Mouse (Mus musculus) kidney, embryonic 16.5 days (tissue): ENCODE data around the gene Anp32b. TPM values are rescaled to one million over a fixed set of nuclear protein-coding genes. Genes with fewer than 3 reads are reported as not detected.

Experiments
- ATAC-seq: fragments of 200-750 bp; cut with Nextera tagmentation; 2 replicates; pipeline ENCODE4 v1.8.0; 2017; ENCODE audit warnings: moderate TSS enrichment; ENCODE audit not compliant: low FRiP score, low TSS enrichment
- H3K27ac ChIP-seq: fragments of 300-500 bp; sonication (generic); 2 replicates; pipeline ENCODE4 v1.5.1; 2014; ENCODE audit warnings: low read length
- H3K27me3 ChIP-seq: fragments of 300-500 bp; sonication (generic); 2 replicates; pipeline ENCODE4 v1.6.1; 2014; ENCODE audit warnings: low read length, control low read depth, mixed read lengths; ENCODE audit not compliant: insufficient read depth
- H3K36me3 ChIP-seq: fragments of 300-500 bp; sonication (generic); 2 replicates; pipeline ENCODE4 v1.6.1; 2014; ENCODE audit warnings: low read length, control low read depth, mixed read lengths; ENCODE audit not compliant: insufficient read depth
- H3K4me1 ChIP-seq: fragments of 300-500 bp; sonication (generic); 2 replicates; pipeline ENCODE4 v1.6.1; 2014; ENCODE audit warnings: low read length, control low read depth, mixed read lengths; ENCODE audit not compliant: insufficient read depth
- H3K4me2 ChIP-seq: fragments of 300-500 bp; sonication (generic); replicated peaks from 2 replicates; pipeline ENCODE4 v1.6.1; 2014; ENCODE audit warnings: low read depth, low read length
- H3K4me3 ChIP-seq: fragments of 300-500 bp; sonication (generic); 2 replicates; pipeline ENCODE4 v1.5.1; 2014; ENCODE audit warnings: mild to moderate bottlenecking, low read length
- H3K9ac ChIP-seq: fragments of 300-500 bp; sonication (generic); replicated peaks from 2 replicates; pipeline ENCODE4 v1.6.1; 2014; ENCODE audit warnings: low read length
- H3K9me3 ChIP-seq: fragments of 300-500 bp; sonication (generic); 2 replicates; pipeline ENCODE4 v1.6.1; 2016; ENCODE audit warnings: low read length, control low read depth
- WGBS: fragments of 180-500 bp; shearing (Covaris S2); extraction: QIAGEN DNeasy Blood & Tissue Kit; methylation state at CpG from one replicate; pipeline ENCODE4 v1.1.7; 2014; 5-methylcytosine and 5-hydroxymethylcytosine counted together
- polyA plus RNA-seq: library from polyadenylated mRNA; unstranded; fragments of >200 nt; fragmentation: Nextera tagmentation; extraction: Ambion mirVana; gene quantifications from 2 replicates; pipeline ENCODE4 v1.2.1, GENCODE M21; 2015

Gene Anp32b
- polyA plus RNA-seq, 1 experiment from 2014 or later, result 284 TPM

DNA sequence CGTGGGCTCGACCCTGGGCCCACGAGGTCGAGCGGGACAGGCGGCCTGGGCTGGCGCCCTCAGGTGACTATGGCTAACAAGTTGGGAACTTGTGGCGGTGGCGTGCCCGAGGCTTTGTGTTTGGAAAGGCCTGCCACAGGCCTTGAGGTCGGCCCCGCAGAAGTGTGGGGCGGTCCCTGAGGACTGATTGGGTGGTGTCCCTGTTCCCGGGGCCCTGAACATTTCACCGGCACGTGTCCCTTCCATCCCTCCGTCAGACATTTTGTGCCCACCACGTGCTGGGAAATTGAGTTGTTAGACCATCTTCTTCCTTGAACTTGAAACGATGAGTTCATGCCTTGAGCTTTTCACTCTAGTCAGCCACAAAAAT, 1.8 kb downstream of the Anp32b start:
- WGBS, result under 1% methylated on average over 19 of the region's 19 CpGs
- Histone ChIP-seq H3K27ac (peak overlapping the region; percentile 99), H3K4me1 (peaks cover 34% of the 10 kb centered on the region), H3K9me3 (no peaks in the 10 kb centered on the region), H3K36me3 (no peaks in the 10 kb centered on the region), H3K27me3 (no peaks in the 10 kb centered on the region), H3K4me3 (peak overlapping the region; percentile 92), H3K4me2 (peak overlapping the region; percentile 74), H3K9ac (peak overlapping the region; percentile 100)
- peak; percentile 21; the same call in 1 of the 2 replicates for ATAC-seq

DNA sequence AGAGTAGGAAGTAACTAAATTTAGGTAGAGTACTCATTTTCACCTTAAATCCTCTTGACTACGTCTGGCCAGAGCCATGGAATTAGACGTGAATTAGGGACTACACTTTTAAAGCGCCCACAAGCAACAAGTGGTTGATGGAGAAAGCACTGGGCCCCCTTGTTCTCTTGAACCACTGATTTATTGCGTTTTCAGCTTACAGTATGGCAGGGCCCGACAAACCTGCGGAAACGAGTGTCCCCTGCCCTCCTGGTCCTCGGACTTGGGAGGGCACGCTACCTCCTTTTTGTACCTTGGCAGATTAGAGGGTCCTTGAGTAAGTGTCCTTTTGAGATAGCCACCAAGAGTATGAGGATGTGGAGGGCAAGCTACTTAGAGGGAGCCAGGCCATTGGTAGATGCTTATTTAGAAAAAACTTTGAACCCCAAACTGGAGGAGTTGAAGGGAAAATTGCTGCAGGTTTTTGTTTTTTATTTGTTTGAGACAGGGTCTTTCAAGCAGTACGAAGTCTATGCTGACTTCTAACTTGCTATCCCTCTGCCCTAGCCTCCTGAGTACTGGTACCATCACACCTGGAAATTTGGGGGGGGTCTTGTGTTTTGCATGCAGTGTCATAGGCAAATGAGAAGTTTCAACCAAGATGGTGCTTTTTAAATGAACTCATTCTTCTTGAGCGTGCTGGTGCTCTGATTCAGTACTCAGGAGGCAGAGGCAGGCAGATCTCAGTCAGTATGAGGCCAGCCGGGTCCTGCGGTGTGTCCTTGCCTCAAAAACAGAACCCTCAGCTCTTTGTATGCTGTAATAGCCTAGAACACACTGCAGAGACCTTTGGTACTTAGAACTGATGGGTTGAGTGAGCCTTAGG, 2.4 kb downstream of the Anp32b start:
- Histone ChIP-seq H3K4me3 (peak overlapping the region; percentile 92), H3K9ac (peak overlapping the region; percentile 100), H3K4me1 (peaks cover 34% of the 10 kb centered on the region), H3K4me2 (peak overlapping the region; percentile 74), H3K36me3 (no peaks in the 10 kb centered on the region), H3K9me3 (no peaks in the 10 kb centered on the region), H3K27me3 (no peaks in the 10 kb centered on the region), H3K27ac (peak overlapping the region; percentile 99)
- WGBS, result 31% methylated on average over 13 of the region's 13 CpGs
- ATAC-seq, result no peak

DNA sequence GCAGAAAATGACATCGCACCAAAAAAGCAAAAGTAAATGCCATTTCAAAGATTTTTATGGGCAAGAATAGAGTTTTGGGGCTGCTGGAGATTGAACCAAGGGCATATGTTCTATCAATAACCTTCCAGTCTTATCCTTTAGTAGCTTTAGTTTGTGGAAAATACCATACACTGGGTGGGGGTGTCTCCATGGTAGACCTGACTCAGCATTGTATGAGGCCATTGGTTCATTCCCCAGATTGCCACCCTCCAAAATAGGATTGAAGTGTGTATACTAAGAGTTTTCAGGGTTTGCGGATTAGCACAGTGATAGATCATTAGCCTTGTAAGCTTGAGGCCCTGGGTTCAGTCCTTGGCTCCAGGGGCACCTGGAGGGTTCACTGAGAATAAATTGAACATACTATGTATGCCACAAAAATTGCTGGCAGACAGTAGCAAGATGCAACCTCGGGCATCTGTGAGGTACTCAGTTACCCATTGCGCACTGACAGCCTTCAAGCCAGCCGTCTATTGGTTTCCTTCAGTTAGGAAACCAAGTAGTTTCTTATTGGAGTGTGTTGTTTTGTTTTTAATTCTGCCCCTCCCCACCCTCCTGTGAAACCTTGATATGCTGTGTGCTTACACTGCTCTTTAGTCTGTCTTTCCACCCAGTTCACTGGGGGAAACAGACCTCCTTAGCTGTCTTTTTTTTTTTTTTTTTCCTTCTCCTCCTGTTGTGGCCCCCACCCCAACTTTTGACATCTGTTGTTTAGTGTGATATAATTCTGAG, 3.6 kb downstream of the Anp32b start:
- Histone ChIP-seq H3K9ac (no peak overlapping the region; the same call in 1 of the 2 replicates), H3K27me3 (no peaks in the 10 kb centered on the region), H3K4me2 (peak overlapping the region; percentile 74), H3K4me3 (no peak overlapping the region), H3K27ac (no peak overlapping the region), H3K4me1 (peaks cover 34% of the 10 kb centered on the region), H3K9me3 (no peaks in the 10 kb centered on the region), H3K36me3 (no peaks in the 10 kb centered on the region)
- no peak for ATAC-seq
- WGBS, result 71% methylated on average over 5 of the region's 5 CpGs

DNA sequence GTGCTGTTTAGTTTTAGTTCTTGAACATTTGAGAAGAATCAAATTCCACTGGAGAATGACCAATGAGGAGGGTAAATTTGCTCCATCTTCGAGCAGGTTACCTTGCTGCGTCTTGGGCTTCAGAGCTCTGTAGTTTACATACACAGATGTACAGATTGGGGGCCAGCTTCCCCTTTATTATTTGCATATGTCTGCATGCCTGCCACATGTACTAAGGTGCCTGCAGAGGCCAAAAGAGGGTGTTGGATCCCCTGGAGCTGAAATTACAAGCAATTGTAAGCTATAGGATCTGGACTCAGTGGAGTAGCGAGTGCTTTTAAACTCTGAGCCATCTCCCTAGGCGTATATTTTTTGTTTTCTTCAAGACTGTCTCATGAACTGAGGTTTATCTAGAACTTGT, 6.1 kb downstream of the Anp32b start:
- no peak overlapping the region for H3K4me2 ChIP-seq
- no peak overlapping the region for H3K27ac ChIP-seq
- H3K9me3 ChIP-seq, result no peaks in the 10 kb centered on the region
- peaks cover 15% of the 10 kb centered on the region for H3K36me3 ChIP-seq
- ATAC-seq, result no peak
- 83% methylated on average over 4 of the region's 4 CpGs for WGBS
- peaks cover 32% of the 10 kb centered on the region for H3K4me1 ChIP-seq
- H3K4me3 ChIP-seq, result no peak overlapping the region
- no peak overlapping the region for H3K9ac ChIP-seq
- H3K27me3 ChIP-seq, result no peaks in the 10 kb centered on the region

DNA sequence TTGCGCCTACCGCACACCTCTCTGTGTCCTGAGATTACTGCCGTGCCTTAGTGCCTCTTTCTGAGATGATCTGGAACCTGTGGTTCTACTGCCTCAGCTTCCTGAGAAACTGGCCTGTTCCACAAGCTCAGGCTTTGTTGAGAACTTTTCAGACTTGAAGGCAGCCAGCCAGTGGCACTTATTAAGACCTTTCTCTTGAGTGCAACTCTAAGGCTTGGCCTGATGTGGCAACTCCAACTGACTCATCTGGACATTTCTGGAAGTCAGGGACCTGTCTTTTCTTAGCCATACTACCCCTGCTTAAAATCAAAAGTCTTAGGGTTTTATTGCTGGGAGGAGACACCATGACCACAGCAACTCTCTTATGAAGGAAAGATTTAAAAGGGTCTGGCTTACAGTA, 6.5 kb downstream of the Anp32b start:
- H3K27me3 ChIP-seq, result no peaks in the 10 kb centered on the region
- H3K27ac ChIP-seq, result no peak overlapping the region
- no peak overlapping the region for H3K4me3 ChIP-seq
- no peak for ATAC-seq
- no peak overlapping the region for H3K4me2 ChIP-seq
- no peaks in the 10 kb centered on the region for H3K9me3 ChIP-seq
- no peak overlapping the region for H3K9ac ChIP-seq
- 95% methylated on average over 3 of the region's 3 CpGs for WGBS
- H3K4me1 ChIP-seq, result peaks cover 32% of the 10 kb centered on the region
- H3K36me3 ChIP-seq, result peaks cover 17% of the 10 kb centered on the region

DNA sequence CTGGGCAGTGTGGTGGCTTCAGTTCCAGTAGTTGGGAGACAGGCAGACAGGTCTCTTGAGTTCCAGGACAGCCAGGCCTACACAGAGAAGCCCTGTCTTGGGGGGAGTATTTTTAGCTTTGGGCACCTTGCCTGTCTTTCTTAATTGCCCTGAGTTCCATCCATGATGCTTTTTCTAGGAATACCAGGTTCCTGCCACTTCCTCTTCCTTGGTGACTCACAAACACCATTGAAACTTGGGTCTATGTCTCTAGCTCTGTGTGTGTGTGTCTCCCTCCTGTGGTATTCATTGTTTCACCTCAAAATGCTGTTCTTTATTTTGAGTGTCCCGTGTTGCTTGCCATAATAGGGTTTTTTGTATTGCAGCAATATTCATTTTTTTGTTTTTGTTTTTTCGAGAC, 7.7 kb downstream of the Anp32b start:
- Histone ChIP-seq H3K27me3 (no peaks in the 10 kb centered on the region), H3K27ac (no peak overlapping the region), H3K4me3 (no peak overlapping the region), H3K4me1 (peaks cover 24% of the 10 kb centered on the region), H3K9ac (no peak overlapping the region), H3K36me3 (peaks cover 28% of the 10 kb centered on the region), H3K9me3 (no peaks in the 10 kb centered on the region), H3K4me2 (no peak overlapping the region)
- ATAC-seq, result no peak
- WGBS, result 92% methylated on average over 2 of the region's 2 CpGs

DNA sequence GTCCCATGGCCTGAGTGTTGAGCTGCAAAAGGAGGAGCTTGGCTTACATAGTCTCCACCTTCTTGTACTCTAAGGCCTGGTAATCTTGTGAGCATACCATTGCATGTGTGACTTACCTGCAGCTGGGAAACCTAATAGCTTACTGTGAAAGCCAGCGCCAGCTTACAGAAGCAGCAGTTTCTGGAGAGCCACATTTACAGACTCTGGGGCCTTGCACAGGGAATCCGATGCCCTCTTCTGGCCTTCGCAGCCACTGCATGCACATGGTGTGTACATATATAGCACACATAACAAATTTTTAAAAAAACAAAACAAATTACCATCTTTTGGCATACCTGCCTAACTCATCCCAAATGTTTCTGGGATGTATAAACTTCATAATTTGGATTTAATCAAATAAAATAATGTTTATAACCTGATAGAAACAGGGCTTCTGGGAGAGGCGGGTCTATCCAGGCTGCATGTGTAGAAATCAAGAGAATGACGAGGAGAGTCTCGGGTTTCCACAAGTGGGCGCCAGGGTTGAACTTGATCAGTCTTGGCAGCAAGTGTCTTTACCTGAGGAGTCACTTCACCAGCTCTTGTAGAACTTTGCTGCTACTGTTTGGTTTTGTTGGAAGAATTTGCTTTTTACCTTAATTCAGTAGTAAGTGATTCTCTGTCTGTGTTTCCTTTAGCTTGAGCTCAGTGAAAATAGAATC, 12.6 kb downstream of the Anp32b start:
- H3K4me3 ChIP-seq, result no peak overlapping the region
- H3K4me2 ChIP-seq, result no peak overlapping the region
- peaks cover 69% of the 10 kb centered on the region for H3K36me3 ChIP-seq
- ATAC-seq, result no peak
- 74% methylated on average over 7 of the region's 7 CpGs for WGBS
- H3K9ac ChIP-seq, result no peak overlapping the region
- no peaks in the 10 kb centered on the region for H3K9me3 ChIP-seq
- no peaks in the 10 kb centered on the region for H3K4me1 ChIP-seq
- no peak overlapping the region for H3K27ac ChIP-seq
- no peaks in the 10 kb centered on the region for H3K27me3 ChIP-seq

DNA sequence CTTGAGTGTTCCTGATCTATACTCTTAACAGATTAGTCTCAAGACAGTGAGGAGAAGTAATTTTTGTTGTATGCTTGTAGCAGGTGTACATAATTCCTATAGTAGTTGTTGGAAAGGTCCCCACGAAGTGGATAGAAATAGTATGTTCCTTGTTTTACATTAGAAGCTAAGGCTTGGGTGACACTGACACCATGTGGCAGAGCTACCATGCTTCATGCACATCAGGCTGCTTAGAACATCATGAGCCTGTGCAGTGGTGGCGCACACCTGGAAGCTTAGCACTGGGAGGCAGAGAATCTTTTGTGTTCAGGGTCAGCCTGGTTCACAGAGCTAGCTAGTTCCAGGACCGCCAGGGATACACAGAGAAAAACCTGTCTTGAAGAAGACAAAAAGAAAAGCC, 15.0 kb downstream of the Anp32b start:
- Histone ChIP-seq H3K27ac (no peak overlapping the region), H3K27me3 (no peaks in the 10 kb centered on the region), H3K9ac (no peak overlapping the region), H3K9me3 (no peaks in the 10 kb centered on the region), H3K36me3 (peaks cover 84% of the 10 kb centered on the region), H3K4me3 (no peak overlapping the region), H3K4me2 (no peak overlapping the region), H3K4me1 (no peaks in the 10 kb centered on the region)
- 92% methylated on average over 3 of the region's 3 CpGs for WGBS
- no peak for ATAC-seq

DNA sequence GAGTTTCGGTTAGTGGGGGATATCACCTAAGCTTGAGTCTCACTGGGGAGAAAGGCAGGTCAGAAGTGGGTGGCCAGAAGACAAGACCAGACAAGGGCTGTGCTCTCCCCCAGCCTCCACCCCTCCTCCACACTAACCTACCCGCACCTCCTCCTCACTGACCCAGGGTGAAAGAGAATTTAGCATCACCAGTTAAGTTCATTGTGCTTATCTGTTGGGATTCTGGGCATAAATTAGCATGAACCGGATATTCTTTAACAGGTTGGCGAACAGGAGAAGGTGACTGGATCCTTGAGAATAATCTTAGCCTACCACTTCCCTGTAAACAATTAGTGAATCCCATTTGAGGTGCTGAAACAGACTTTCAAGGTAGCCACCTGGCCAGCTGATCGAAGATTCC, 24.4 kb downstream of the Anp32b start:
- no peaks in the 10 kb centered on the region for H3K4me1 ChIP-seq
- H3K4me2 ChIP-seq, result no peak overlapping the region
- H3K27ac ChIP-seq, result no peak overlapping the region
- WGBS, result 91% methylated on average over 5 of the region's 5 CpGs
- peaks cover 73% of the 10 kb centered on the region for H3K36me3 ChIP-seq
- H3K27me3 ChIP-seq, result no peaks in the 10 kb centered on the region
- H3K4me3 ChIP-seq, result no peak overlapping the region
- no peaks in the 10 kb centered on the region for H3K9me3 ChIP-seq
- ATAC-seq, result no peak
- no peak overlapping the region for H3K9ac ChIP-seq
